Mouse (Mus musculus) kidney, postnatal 4 days (tissue): Measurements from ENCODE around the gene Sema4g.

ENCODE experiments used
- DNase-seq, 2 experiments: peaks; one replicate each; pipeline ENCODE4 v3.0.0; 2021; ENCODE audit warnings: mixed read lengths in 2 of 2

Sema4g gene

GRCm38 (mm10) chr19:44988831-44989566, at the start of gene Sema4g:
TSS of gene Sema4g (plus strand) at chr19:44989101.
- DNase-seq, result peak; percentile 66 to 76

- no peak for DNase-seq
These were observed 29.3 kb upstream of the Sema4g start for GRCm38 (mm10) chr19:44959633-44960032.

- DNase-seq, result no peak
These were observed 22.9 kb upstream of the Sema4g start for GRCm38 (mm10) chr19:44965978-44966377.

GRCm38 (mm10) chr19:44968329-44968728, 20.6 kb upstream of the Sema4g start:
- DNase-seq, result no peak

GRCm38 (mm10) chr19:44976636-44977035, 12.3 kb upstream of the Sema4g start:
- DNase-seq, result no peak

- no peak for DNase-seq
These were observed 11.8 kb upstream of the Sema4g start for GRCm38 (mm10) chr19:44977148-44977547.

GRCm38 (mm10) chr19:44980787-44981186, 8.1 kb upstream of the Sema4g start:
- DNase-seq, result no peak

GRCm38 (mm10) chr19:44982477-44983115, 6.3 kb upstream of the Sema4g start:
- no peak for DNase-seq

GRCm38 (mm10) chr19:44983366-44983765, 5.5 kb upstream of the Sema4g start:
- DNase-seq, result no peak

- no peak for DNase-seq
These were observed 4.5 kb upstream of the Sema4g start for GRCm38 (mm10) chr19:44984420-44984819.

GRCm38 (mm10) chr19:44985159-44985988, 3.5 kb upstream of the Sema4g start:
- DNase-seq, result no peak

GRCm38 (mm10) chr19:44987004-44987403, 1.9 kb upstream of the Sema4g start:
- no peak for DNase-seq

- DNase-seq, result no peak
These were observed 1.1 kb upstream of the Sema4g start for GRCm38 (mm10) chr19:44987851-44988250.

GRCm38 (mm10) chr19:44988321-44988720, 580 bp upstream of the Sema4g start:
- no peak for DNase-seq

GRCm38 (mm10) chr19:44989567-44990495, 930 bp downstream of the Sema4g start:
- DNase-seq, result peak; percentile 40 to 59

GRCm38 (mm10) chr19:44991031-44991430, 2.1 kb downstream of the Sema4g start:
- DNase-seq, result peak in 1 of 2 experiments; percentile 21

- DNase-seq, result peak in 1 of 2 experiments; percentile 24
These were observed 3.3 kb downstream of the Sema4g start for GRCm38 (mm10) chr19:44992246-44992645.

- DNase-seq, result no peak
These were observed 3.8 kb downstream of the Sema4g start for GRCm38 (mm10) chr19:44992712-44993111.

GRCm38 (mm10) chr19:44997786-44998185, 8.9 kb downstream of the Sema4g start:
- DNase-seq, result no peak

GRCm38 (mm10) chr19:44999647-45000046, 10.7 kb downstream of the Sema4g start:
- no peak for DNase-seq

- peak in 1 of 2 experiments; percentile 35 for DNase-seq
These were observed 13.4 kb downstream of the Sema4g start for GRCm38 (mm10) chr19:45002301-45002700.
